Mouse (Mus musculus): ENCODE data around the gene Krt72. TPM values are rescaled to one million over a fixed set of nuclear protein-coding genes. Genes with fewer than 3 reads are reported as not detected.
A peak's percentile ranks its signal among the peaks of the same experiment; 100 is the strongest.

Gene Krt72
- polyA plus RNA-seq, 1 experiment from 2014 or later, result not detected

- H3K4me1 ChIP-seq (replicated peaks; ENCODE audit: control insufficient read depth, insufficient read depth, low read length), result no peaks in the 10 kb centered on the region
- no peaks in the 10 kb centered on the region for H3K9me3 ChIP-seq (ENCODE audit: control insufficient read depth, low read length)
- H3K4me3 ChIP-seq (ENCODE audit: low read length), result no peak overlapping the region
- H3K4me2 ChIP-seq (ENCODE audit: low read depth, low read length), result no peak overlapping the region
- no peaks in the 10 kb centered on the region; the same call in 1 of the 2 replicates for H3K27me3 ChIP-seq (ENCODE audit: control insufficient read depth, insufficient read depth, low read depth, low read length)
- H3K36me3 ChIP-seq (ENCODE audit: control insufficient read depth, insufficient read depth, low read length), result no peaks in the 10 kb centered on the region
- H3K27ac ChIP-seq (ENCODE audit: low read length), result no peak overlapping the region
- 48% methylated on average over 10 of the region's 10 CpGs for WGBS
- peak; percentile 64 for ATAC-seq (ENCODE audit: low read depth)
- H3K9ac ChIP-seq (ENCODE audit: low read length), result no peak overlapping the region
Measured at GRCm38 (mm10) chr15:101773420-101773819, 12.8 kb downstream of the Krt72 start.

- peak; percentile 75 for ATAC-seq (ENCODE audit: low read depth)
- WGBS, result under 1% methylated on average over 5 of the region's 5 CpGs
- no peaks in the 10 kb centered on the region for H3K4me1 ChIP-seq (replicated peaks; ENCODE audit: control insufficient read depth, insufficient read depth, low read length)
- H3K27me3 ChIP-seq (ENCODE audit: control insufficient read depth, insufficient read depth, low read depth, low read length), result no peaks in the 10 kb centered on the region; the same call in 1 of the 2 replicates
- no peak overlapping the region for H3K9ac ChIP-seq (ENCODE audit: low read length)
- no peaks in the 10 kb centered on the region for H3K36me3 ChIP-seq (ENCODE audit: control insufficient read depth, insufficient read depth, low read length)
- no peaks in the 10 kb centered on the region for H3K9me3 ChIP-seq (ENCODE audit: control insufficient read depth, low read length)
- H3K27ac ChIP-seq (ENCODE audit: low read length), result no peak overlapping the region
- H3K4me2 ChIP-seq (ENCODE audit: low read depth, low read length), result no peak overlapping the region
- no peak overlapping the region for H3K4me3 ChIP-seq (ENCODE audit: low read length)
Measured at GRCm38 (mm10) chr15:101772711-101773081, 13.6 kb downstream of the Krt72 start.

- 75% methylated on average over 5 of the region's 5 CpGs for WGBS
- no peaks in the 10 kb centered on the region for H3K9me3 ChIP-seq (ENCODE audit: control insufficient read depth, low read length)
Measured at GRCm38 (mm10) chr15:101772080-101772710, 14.1 kb downstream of the Krt72 start.

DNA sequence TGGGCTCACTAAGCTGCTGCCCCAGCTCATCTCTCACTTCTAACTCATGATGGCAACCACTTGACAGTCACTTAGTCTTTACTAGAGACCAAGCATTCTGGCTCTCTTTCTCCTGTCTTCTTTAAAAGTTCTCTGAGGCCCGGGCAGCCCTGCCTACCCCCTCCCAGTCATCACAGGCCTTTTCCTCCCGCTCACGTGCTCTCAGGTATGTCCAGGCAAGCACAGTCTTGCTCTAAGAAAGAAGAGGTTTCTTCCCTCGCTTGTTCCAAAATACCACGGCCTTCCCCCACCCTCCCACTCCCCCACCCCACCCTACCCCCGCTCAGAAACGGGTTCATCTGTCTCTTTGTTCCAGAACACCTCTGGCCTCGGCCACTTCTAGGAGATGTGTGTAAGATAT is 16.0 kb downstream of the Krt72 start:
- Histone ChIP-seq H3K9ac (ENCODE audit: low read length) (no peak overlapping the region), H3K27me3 (ENCODE audit: control insufficient read depth, insufficient read depth, low read depth, low read length) (no peaks in the 10 kb centered on the region; the same call in 1 of the 2 replicates), H3K9me3 (ENCODE audit: control insufficient read depth, low read length) (no peaks in the 10 kb centered on the region), H3K36me3 (ENCODE audit: control insufficient read depth, insufficient read depth, low read length) (no peaks in the 10 kb centered on the region), H3K4me2 (ENCODE audit: low read depth, low read length) (no peak overlapping the region), H3K4me3 (ENCODE audit: low read length) (no peak overlapping the region), H3K27ac (ENCODE audit: low read length) (no peak overlapping the region), H3K4me1 (replicated peaks; ENCODE audit: control insufficient read depth, insufficient read depth, low read length) (no peaks in the 10 kb centered on the region)
- 16% methylated on average over 8 of the region's 8 CpGs for WGBS
- no peak for ATAC-seq (ENCODE audit: low read depth)

More at GRCm38 (mm10) chr15:101772080-101772710, 14.1 kb downstream of the Krt72 start:
- Histone ChIP-seq H3K36me3 (ENCODE audit: control insufficient read depth, insufficient read depth, low read length) (no peaks in the 10 kb centered on the region), H3K27me3 (ENCODE audit: control insufficient read depth, insufficient read depth, low read depth, low read length) (no peaks in the 10 kb centered on the region; the same call in 1 of the 2 replicates), H3K4me2 (ENCODE audit: low read depth, low read length) (no peak overlapping the region), H3K9ac (ENCODE audit: low read length) (no peak overlapping the region), H3K4me1 (replicated peaks; ENCODE audit: control insufficient read depth, insufficient read depth, low read length) (no peaks in the 10 kb centered on the region), H3K27ac (ENCODE audit: low read length) (no peak overlapping the region), H3K4me3 (ENCODE audit: low read length) (no peak overlapping the region)
- no peak; the same call in 1 of the 2 replicates for ATAC-seq (ENCODE audit: low read depth)

GRCm38 (mm10) chr15:101742711-101743110 is 43.5 kb downstream of the Krt72 start, which contains the start of gene Krt71:
Gene Krt71 (minus strand): TSS chr15:101743109.
- H3K9me3 ChIP-seq (ENCODE audit: control insufficient read depth, low read length), result no peaks in the 10 kb centered on the region
- 57% methylated on average over 14 of the region's 14 CpGs for WGBS
- H3K4me3 ChIP-seq (ENCODE audit: low read length), result no peak within 1 kb of the TSS
- no peak within 1 kb of the TSS for H3K9ac ChIP-seq (ENCODE audit: low read length)
- no peak for ATAC-seq (ENCODE audit: low read depth)
- H3K4me1 ChIP-seq (replicated peaks; ENCODE audit: control insufficient read depth, insufficient read depth, low read length), result no peaks in the 10 kb centered on the region
- no peak within 1 kb of the TSS for H3K27ac ChIP-seq (ENCODE audit: low read length)
- no peaks in the 10 kb centered on the region for H3K36me3 ChIP-seq (ENCODE audit: control insufficient read depth, insufficient read depth, low read length)
- H3K27me3 ChIP-seq (ENCODE audit: control insufficient read depth, insufficient read depth, low read depth, low read length), result no peaks in the 10 kb centered on the region
- H3K4me2 ChIP-seq (ENCODE audit: low read depth, low read length), result no peak within 1 kb of the TSS

DNA sequence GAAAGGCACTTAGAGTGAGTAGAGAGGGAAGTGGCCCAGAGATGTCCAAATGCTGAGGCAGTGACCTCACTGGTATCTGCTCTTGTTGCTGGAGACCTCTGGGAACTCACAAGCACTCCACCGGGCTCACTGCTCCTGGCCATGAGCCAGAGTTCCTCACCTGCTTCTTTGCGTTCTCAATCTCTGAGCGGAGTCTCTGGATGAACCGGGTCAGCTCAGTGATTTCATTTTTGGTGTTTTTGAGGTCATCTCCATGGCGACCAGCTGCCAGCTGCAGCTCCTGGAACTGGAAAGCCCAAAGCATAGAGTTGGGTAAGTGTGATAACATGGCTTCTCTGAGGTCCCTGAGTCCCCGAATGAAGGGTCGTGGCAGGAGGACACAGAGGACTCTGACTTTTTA is 48.5 kb downstream of the Krt72 start:
- Histone ChIP-seq H3K27me3 (ENCODE audit: control insufficient read depth, insufficient read depth, low read depth, low read length) (no peaks in the 10 kb centered on the region), H3K9ac (ENCODE audit: low read length) (no peak overlapping the region), H3K4me2 (ENCODE audit: low read depth, low read length) (no peak overlapping the region), H3K4me3 (ENCODE audit: low read length) (no peak overlapping the region), H3K4me1 (replicated peaks; ENCODE audit: control insufficient read depth, insufficient read depth, low read length) (no peaks in the 10 kb centered on the region), H3K36me3 (ENCODE audit: control insufficient read depth, insufficient read depth, low read length) (no peaks in the 10 kb centered on the region), H3K27ac (ENCODE audit: low read length) (no peak overlapping the region), H3K9me3 (ENCODE audit: control insufficient read depth, low read length) (no peaks in the 10 kb centered on the region)
- 46% methylated on average over 7 of the region's 7 CpGs for WGBS
- no peak for ATAC-seq (ENCODE audit: low read depth)

DNA sequence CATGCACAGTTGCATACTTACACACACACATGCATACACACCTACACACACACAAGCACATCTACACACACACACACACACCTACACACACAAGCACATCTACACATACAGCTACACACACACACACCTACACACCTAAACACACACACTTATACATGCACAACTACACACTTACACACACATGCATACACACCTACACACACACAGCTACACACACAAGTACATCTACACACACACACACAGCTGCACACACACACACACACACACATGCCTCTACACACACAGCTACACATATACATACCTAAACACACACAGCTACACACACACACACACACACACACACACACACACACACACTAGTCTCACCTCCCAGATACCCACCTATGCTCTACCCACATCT is 55.6 kb downstream of the Krt72 start:
- Histone ChIP-seq H3K4me1 (replicated peaks; ENCODE audit: control insufficient read depth, insufficient read depth, low read length) (no peaks in the 10 kb centered on the region), H3K9me3 (ENCODE audit: control insufficient read depth, low read length) (no peaks in the 10 kb centered on the region), H3K4me2 (ENCODE audit: low read depth, low read length) (no peak overlapping the region), H3K27me3 (ENCODE audit: control insufficient read depth, insufficient read depth, low read depth, low read length) (no peaks in the 10 kb centered on the region), H3K27ac (ENCODE audit: low read length) (no peak overlapping the region), H3K36me3 (ENCODE audit: control insufficient read depth, insufficient read depth, low read length) (no peaks in the 10 kb centered on the region), H3K9ac (ENCODE audit: low read length) (no peak overlapping the region), H3K4me3 (ENCODE audit: low read length) (no peak overlapping the region)
- no peak for ATAC-seq (ENCODE audit: low read depth)

Other genes with a start within 250 kb of the Krt72 start
- gene Krt82, start 235.8 kb downstream of the Krt72 start, polyA plus RNA-seq (2015; fragmentation: Nextera tagmentation; extraction: Ambion mirVana), result not detected in 2 replicates
- gene Krt90, start 223.5 kb downstream of the Krt72 start, polyA plus RNA-seq (2015; fragmentation: Nextera tagmentation; extraction: Ambion mirVana), result not detected in 2 replicates
- 0.28 and 0.29 TPM in 2 replicates for gene Krt75, start 212.6 kb downstream of the Krt72 start, polyA plus RNA-seq (2015; fragmentation: Nextera tagmentation; extraction: Ambion mirVana)
- gene Gm5414, start 158.3 kb downstream of the Krt72 start, polyA plus RNA-seq (2015; fragmentation: Nextera tagmentation; extraction: Ambion mirVana), result not detected in 2 replicates
- not detected in 2 replicates for gene Gm5478, start 139.1 kb downstream of the Krt72 start, polyA plus RNA-seq (2015; fragmentation: Nextera tagmentation; extraction: Ambion mirVana)
- not detected in 2 replicates for gene Krt6b, start 106.2 kb downstream of the Krt72 start, polyA plus RNA-seq (2015; fragmentation: Nextera tagmentation; extraction: Ambion mirVana)
- gene Krt6a, start 92.2 kb downstream of the Krt72 start, polyA plus RNA-seq (2015; fragmentation: Nextera tagmentation; extraction: Ambion mirVana), result 0.67 and 1.3 TPM in 2 replicates
- 4.4 and 9.4 TPM in 2 replicates for gene Krt5, start 73.6 kb downstream of the Krt72 start, polyA plus RNA-seq (2015; fragmentation: Nextera tagmentation; extraction: Ambion mirVana)
- not detected in 2 replicates for gene Krt71, start 43.4 kb downstream of the Krt72 start, polyA plus RNA-seq (2015; fragmentation: Nextera tagmentation; extraction: Ambion mirVana)
- gene Krt73, start 15.9 kb upstream of the Krt72 start, polyA plus RNA-seq (2015; fragmentation: Nextera tagmentation; extraction: Ambion mirVana), result not detected in 2 replicates
- gene Krt2, start 31.7 kb upstream of the Krt72 start, polyA plus RNA-seq (2015; fragmentation: Nextera tagmentation; extraction: Ambion mirVana), result not detected in 2 replicates
- 0.29 and 4.4 TPM in 2 replicates for gene Krt1, start 64.3 kb upstream of the Krt72 start, polyA plus RNA-seq (2015; fragmentation: Nextera tagmentation; extraction: Ambion mirVana)
- 1.0 TPM in 1 of 2 replicates, not detected in the other for gene Krt77, start 83.2 kb upstream of the Krt72 start, polyA plus RNA-seq (2015; fragmentation: Nextera tagmentation; extraction: Ambion mirVana)
- not detected in 2 replicates for gene Krt76, start 106.5 kb upstream of the Krt72 start, polyA plus RNA-seq (2015; fragmentation: Nextera tagmentation; extraction: Ambion mirVana)
- 14.2 and 23.3 TPM in 2 replicates for gene Krt4, start 138.3 kb upstream of the Krt72 start, polyA plus RNA-seq (2015; fragmentation: Nextera tagmentation; extraction: Ambion mirVana)
- gene Krt79, start 153.9 kb upstream of the Krt72 start, polyA plus RNA-seq (2015; fragmentation: Nextera tagmentation; extraction: Ambion mirVana), result 0.80 and 1.2 TPM in 2 replicates
- 0.10 and 0.21 TPM in 2 replicates for gene Krt78, start 167.8 kb upstream of the Krt72 start, polyA plus RNA-seq (2015; fragmentation: Nextera tagmentation; extraction: Ambion mirVana)
- gene Krt8, start 218.0 kb upstream of the Krt72 start, polyA plus RNA-seq (2015; fragmentation: Nextera tagmentation; extraction: Ambion mirVana), result 402 and 445 TPM in 2 replicates
- 263 and 293 TPM in 2 replicates for gene Krt18, start 241.7 kb upstream of the Krt72 start, polyA plus RNA-seq (2015; fragmentation: Nextera tagmentation; extraction: Ambion mirVana)

All from lung, embryonic 16.5 days (tissue).